Comparison of ENCODE assay signal across 9 mouse cellular contexts in the genomic region with DNA sequence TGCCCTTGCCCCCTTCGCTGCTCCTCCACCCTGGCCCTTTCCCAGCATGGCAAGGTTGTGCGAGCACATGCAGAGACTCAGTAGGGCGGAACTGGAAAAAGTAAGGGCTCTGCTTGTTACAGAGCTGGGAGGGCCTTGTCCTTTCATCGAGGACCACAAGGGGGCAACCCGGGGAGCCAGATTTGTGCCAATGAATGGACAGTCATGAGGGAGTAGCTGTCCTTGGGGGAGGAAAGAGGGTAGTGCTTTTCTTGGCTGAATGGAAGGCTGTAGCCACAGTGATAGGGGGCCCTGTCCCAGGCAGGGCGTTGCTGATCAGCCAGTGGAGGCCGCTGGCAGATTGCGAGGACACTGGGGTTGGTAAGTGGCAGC. TPM values are rescaled to one million over a fixed set of nuclear protein-coding genes. Genes with fewer than 3 reads are reported as not detected.
DNase-seq lines count a peak whose midpoint lies in the region; ATAC-seq lines count a peak whose summit lies in the region.
"Had no signal": no experiment of that assay in that cellular context is flagged by ENCODE, and none has a peak within 500 bp of the region (broad histone marks: within the 10 kb centered on the region; RNA-seq: fewer than 3 reads in every experiment).

No protein-coding gene starts in this region.

- no peak overlapping the region for H3K4me3 ChIP-seq in heart, embryonic 12.5 days
- no peak overlapping the region for H3K4me3 ChIP-seq in kidney, embryonic 16.5 days (ENCODE audit: low read length)
- H3K4me3 ChIP-seq: myocyte had no signal

- peak overlapping the region; percentile 20; the same call in 1 of the 2 replicates for H3K4me2 ChIP-seq in heart, embryonic 12.5 days
- peak overlapping the region; percentile 32 for H3K4me2 ChIP-seq in kidney, embryonic 16.5 days (replicated peaks; ENCODE audit: low read depth, low read length)

- no peaks in the 10 kb centered on the region for H3K27me3 ChIP-seq in heart, embryonic 12.5 days (replicated peaks)
- H3K27me3 ChIP-seq in kidney, embryonic 16.5 days (ENCODE audit: insufficient read depth, low read length), result no peaks in the 10 kb centered on the region

- 3% methylated on average over 8 of the region's 8 CpGs for WGBS in heart, embryonic 12.5 days
- 5% methylated on average over 8 of the region's 8 CpGs for WGBS in kidney, embryonic 16.5 days

- H3K36me3 ChIP-seq in heart, embryonic 12.5 days, result peaks cover 19% of the 10 kb centered on the region
- peaks cover 7% of the 10 kb centered on the region for H3K36me3 ChIP-seq in kidney, embryonic 16.5 days (ENCODE audit: insufficient read depth, low read length)

- no peak overlapping the region for H3K27ac ChIP-seq in heart, embryonic 12.5 days (ENCODE audit: poor library complexity, severe bottlenecking)
- peak overlapping the region; percentile 84 for H3K27ac ChIP-seq in kidney, embryonic 16.5 days (ENCODE audit: low read length)

- no peak for DNase-seq in frontal cortex, postnatal 25 days (ENCODE audit: low spot score in 2 of 2)
- DNase-seq in adrenal gland, adult 2 months, result peak; percentile 92
- peak; percentile 82 for DNase-seq in embryo, embryonic 9.5 days (ENCODE audit: extremely low spot score)
- peak; percentile 88 for DNase-seq in lung, postnatal 10 days
- DNase-seq in right cerebral cortex, postnatal 14 days, result peak; percentile 73

- no peak overlapping the region for H3K9ac ChIP-seq in heart, embryonic 12.5 days
- peak overlapping the region; percentile 64; the same call in 1 of the 2 replicates for H3K9ac ChIP-seq in kidney, embryonic 16.5 days (replicated peaks; ENCODE audit: low read length)

- peaks cover 24% of the 10 kb centered on the region for H3K4me1 ChIP-seq in heart, embryonic 12.5 days (replicated peaks)
- H3K4me1 ChIP-seq in kidney, embryonic 16.5 days (ENCODE audit: insufficient read depth, low read length), result peaks cover 17% of the 10 kb centered on the region

- ATAC-seq in frontal cortex, adult (ENCODE audit: low TSS enrichment), result peak; percentile 28; the same call in 1 of the 2 replicates
- peak; percentile 71 for ATAC-seq in heart, embryonic 12.5 days (ENCODE audit: insufficient number of reproducible peaks, low FRiP score)
- peak; percentile 73 for ATAC-seq in kidney, embryonic 16.5 days (ENCODE audit: low FRiP score, low TSS enrichment)

- H3K9me3 ChIP-seq in heart, embryonic 12.5 days (replicated peaks), result no peaks in the 10 kb centered on the region
- H3K9me3 ChIP-seq in kidney, embryonic 16.5 days (ENCODE audit: low read length), result no peaks in the 10 kb centered on the region

RNA-seq across cellular contexts. Expression of gene Fam131a, which starts 9.5 kb away (rescaled TPM):
- total RNA-seq in adrenal gland, adult 2 months (2021), result 10 to 100 TPM; 10.3 to 13.3 TPM
- 24.9 and 29.4 TPM in 2 replicates for polyA plus RNA-seq in adrenal gland, adult 2 months (2012; rRNA removed)
- polyA plus RNA-seq in heart, embryonic 12.5 days (2016; fragmentation: Nextera tagmentation; extraction: Ambion mirVana), result 4.0 and 5.2 TPM in 2 replicates
- polyA plus RNA-seq in kidney, embryonic 16.5 days (2015; fragmentation: Nextera tagmentation; extraction: Ambion mirVana), result 7.6 and 8.0 TPM in 2 replicates

RNA-seq across cellular contexts. Expression of gene Polr2h, which starts 15.0 kb away (rescaled TPM):
- 10 to 100 TPM; 31.2 to 45.2 TPM for total RNA-seq in adrenal gland, adult 2 months (2021)
- polyA plus RNA-seq in adrenal gland, adult 2 months (2012; rRNA removed), result 9.3 and 9.5 TPM in 2 replicates
- polyA plus RNA-seq in heart, embryonic 12.5 days (2016; fragmentation: Nextera tagmentation; extraction: Ambion mirVana), result 45.0 and 50.5 TPM in 2 replicates
- 107 and 119 TPM in 2 replicates for polyA plus RNA-seq in kidney, embryonic 16.5 days (2015; fragmentation: Nextera tagmentation; extraction: Ambion mirVana)

RNA-seq across cellular contexts. Expression of gene Clcn2, which starts 15.0 kb away (rescaled TPM):
- total RNA-seq in adrenal gland, adult 2 months (2021), result 10 to 100 TPM; 24.5 to 60.5 TPM
- polyA plus RNA-seq in adrenal gland, adult 2 months (2012; rRNA removed), result 198 and 282 TPM in 2 replicates
- 6.2 and 7.0 TPM in 2 replicates for polyA plus RNA-seq in heart, embryonic 12.5 days (2016; fragmentation: Nextera tagmentation; extraction: Ambion mirVana)
- 18.7 and 20.1 TPM in 2 replicates for polyA plus RNA-seq in kidney, embryonic 16.5 days (2015; fragmentation: Nextera tagmentation; extraction: Ambion mirVana)

RNA-seq across cellular contexts. Expression of gene Chrd, which starts 30.4 kb away (rescaled TPM):
- total RNA-seq in adrenal gland, adult 2 months (2021), result 10 to 100 TPM in 1 of 2 experiments, 1 to 10 TPM in 1; 9.1 to 19.3 TPM
- polyA plus RNA-seq in adrenal gland, adult 2 months (2012; rRNA removed), result 41.4 and 43.5 TPM in 2 replicates
- polyA plus RNA-seq in heart, embryonic 12.5 days (2016; fragmentation: Nextera tagmentation; extraction: Ambion mirVana), result 0.54 and 0.94 TPM in 2 replicates
- 5.4 and 5.9 TPM in 2 replicates for polyA plus RNA-seq in kidney, embryonic 16.5 days (2015; fragmentation: Nextera tagmentation; extraction: Ambion mirVana)

RNA-seq across cellular contexts. Expression of gene Thpo, which starts 31.8 kb away (rescaled TPM):
- total RNA-seq in adrenal gland, adult 2 months (2021), result 1 to 10 TPM; 1.2 to 6.4 TPM
- 9.7 and 15.3 TPM in 2 replicates for polyA plus RNA-seq in adrenal gland, adult 2 months (2012; rRNA removed)
- 0.14 and 0.22 TPM in 2 replicates for polyA plus RNA-seq in heart, embryonic 12.5 days (2016; fragmentation: Nextera tagmentation; extraction: Ambion mirVana)
- 1.2 and 2.0 TPM in 2 replicates for polyA plus RNA-seq in kidney, embryonic 16.5 days (2015; fragmentation: Nextera tagmentation; extraction: Ambion mirVana)

Comparison
In these comparisons a context has a peak if more than half of its experiments do, and no peak if none do; other contexts are left out.
1. DNase-seq: peak in adrenal gland, adult 2 months (single experiment), embryo, embryonic 9.5 days (single experiment), lung, postnatal 10 days (single experiment) and right cerebral cortex, postnatal 14 days (single experiment); none in frontal cortex, postnatal 25 days (0 of 2).
2. Peak in every context shown above with its lines, with median percentiles within 50 percentile points of each other: ATAC-seq.